Mouse (Mus musculus) midbrain, embryonic 16.5 days (tissue): ENCODE measurements around the gene Ccdc80. TPM values are rescaled to one million over a fixed set of nuclear protein-coding genes. Genes with fewer than 3 reads are reported as not detected.

Experiments used
- ATAC-seq: fragments of 200-750 bp; cut with Nextera tagmentation; 2 replicates; pipeline ENCODE4 v1.8.0; 2017; ENCODE audit warnings: moderate TSS enrichment
- H3K27ac ChIP-seq: fragments of 300-500 bp; sonication (generic); 2 replicates; pipeline ENCODE4 v1.5.1; 2014; ENCODE audit warnings: mild to moderate bottlenecking, low read length, mixed read lengths
- H3K27me3 ChIP-seq: fragments of 300-500 bp; sonication (generic); 2 replicates; pipeline ENCODE4 v1.6.1; 2014; ENCODE audit warnings: low read depth, low read length, mixed read lengths; ENCODE audit not compliant: control insufficient read depth, insufficient read depth
- H3K36me3 ChIP-seq: fragments of 300-500 bp; sonication (generic); 2 replicates; pipeline ENCODE4 v1.6.1; 2014; ENCODE audit warnings: mild to moderate bottlenecking, low read length, moderate library complexity, mixed read lengths; ENCODE audit not compliant: control insufficient read depth, insufficient read depth
- H3K4me1 ChIP-seq: fragments of 300-500 bp; sonication (generic); 2 replicates; pipeline ENCODE4 v1.6.1; 2014; ENCODE audit warnings: mild to moderate bottlenecking, low read length, mixed read lengths; ENCODE audit not compliant: control insufficient read depth, insufficient read depth
- H3K4me2 ChIP-seq: fragments of 300-500 bp; sonication (generic); 2 replicates; pipeline ENCODE4 v1.6.1; 2014; ENCODE audit warnings: mild to moderate bottlenecking, low read length, mixed read lengths
- H3K4me3 ChIP-seq: fragments of 300-500 bp; sonication (generic); 2 replicates; pipeline ENCODE4 v1.5.1; 2014; ENCODE audit warnings: low read depth, mild to moderate bottlenecking, low read length, moderate library complexity, mixed read lengths
- H3K9ac ChIP-seq: fragments of 300-500 bp; sonication (generic); 2 replicates; pipeline ENCODE4 v1.6.1; 2014; ENCODE audit warnings: low read depth, low read length, mixed read lengths
- H3K9me3 ChIP-seq: fragments of 300-500 bp; sonication (generic); replicated peaks from 2 replicates; pipeline ENCODE4 v1.6.1; 2014; ENCODE audit warnings: mild to moderate bottlenecking, low read length, mixed read lengths; ENCODE audit not compliant: control insufficient read depth, poor library complexity, severe bottlenecking
- WGBS: fragments of 180-500 bp; shearing (Covaris S2); extraction: QIAGEN DNeasy Blood & Tissue Kit; methylation state at CpG from one replicate; pipeline ENCODE4 v1.1.7; 2014; 5-methylcytosine and 5-hydroxymethylcytosine counted together
- polyA plus RNA-seq: library from polyadenylated mRNA; unstranded; fragments of >200 nt; fragmentation: Nextera tagmentation; extraction: Ambion mirVana; gene quantifications from 2 replicates; pipeline ENCODE4 v1.2.1, GENCODE M21; 2015

Ccdc80 gene
- polyA plus RNA-seq, 1 experiment from 2014 or later = 8.2 TPM

GRCm38 (mm10) chr16:45088842-45089241 lies 4.4 kb upstream of the Ccdc80 start:
- Histone ChIP-seq H3K36me3 (no peaks in the 10 kb centered on the region), H3K4me3 (no peak overlapping the region), H3K27ac (no peak overlapping the region), H3K9me3 (no peaks in the 10 kb centered on the region), H3K27me3 (no peaks in the 10 kb centered on the region), H3K4me2 (no peak overlapping the region), H3K9ac (no peak overlapping the region), H3K4me1 (no peaks in the 10 kb centered on the region; the same call in 1 of the 2 replicates)
- 83% methylated on average over 1 of the region's 1 CpGs for WGBS
- no peak for ATAC-seq

- H3K36me3 ChIP-seq = no peaks in the 10 kb centered on the region
- peaks cover 3% of the 10 kb centered on the region; the same call in 1 of the 2 replicates for H3K4me1 ChIP-seq
- H3K9ac ChIP-seq = no peak overlapping the region
- WGBS = 12% methylated on average over 10 of the region's 10 CpGs
- peak; percentile 85 for ATAC-seq
- H3K4me3 ChIP-seq = no peak overlapping the region
- H3K27ac ChIP-seq = no peak overlapping the region
- H3K9me3 ChIP-seq = no peaks in the 10 kb centered on the region
- no peaks in the 10 kb centered on the region for H3K27me3 ChIP-seq
- no peak overlapping the region for H3K4me2 ChIP-seq
Observed at GRCm38 (mm10) chr16:45090005-45090404, 3.2 kb upstream of the Ccdc80 start.

GRCm38 (mm10) chr16:45094136-45094756 lies 1.0 kb downstream of the Ccdc80 start:
- H3K4me1 ChIP-seq = peaks cover 3% of the 10 kb centered on the region; the same call in 1 of the 2 replicates
- H3K4me2 ChIP-seq = peak overlapping the region; percentile 63
- H3K9me3 ChIP-seq = no peaks in the 10 kb centered on the region
- no peaks in the 10 kb centered on the region for H3K27me3 ChIP-seq
- WGBS = 7% methylated on average over 9 of the region's 9 CpGs
- peak overlapping the region; percentile 58; the same call in 1 of the 2 replicates for H3K9ac ChIP-seq
- H3K4me3 ChIP-seq = peak overlapping the region; percentile 35
- H3K36me3 ChIP-seq = no peaks in the 10 kb centered on the region
- no peak overlapping the region for H3K27ac ChIP-seq
- ATAC-seq = peak; percentile 65; the same call in 1 of the 2 replicates

GRCm38 (mm10) chr16:45095030-45095429 lies 1.8 kb downstream of the Ccdc80 start:
- Histone ChIP-seq H3K9me3 (no peaks in the 10 kb centered on the region), H3K27ac (no peak overlapping the region), H3K36me3 (no peaks in the 10 kb centered on the region), H3K4me1 (peaks cover 3% of the 10 kb centered on the region; the same call in 1 of the 2 replicates), H3K4me2 (no peak overlapping the region), H3K9ac (no peak overlapping the region), H3K27me3 (no peaks in the 10 kb centered on the region), H3K4me3 (no peak overlapping the region)
- WGBS = 94% methylated on average over 13 of the region's 13 CpGs
- no peak for ATAC-seq

- H3K4me1 ChIP-seq = peaks cover 3% of the 10 kb centered on the region; the same call in 1 of the 2 replicates
- no peaks in the 10 kb centered on the region for H3K9me3 ChIP-seq
- no peak overlapping the region for H3K9ac ChIP-seq
- H3K27ac ChIP-seq = no peak overlapping the region
- H3K36me3 ChIP-seq = no peaks in the 10 kb centered on the region
- no peak overlapping the region for H3K4me2 ChIP-seq
- WGBS = 89% methylated on average over 26 of the region's 26 CpGs
- H3K4me3 ChIP-seq = no peak overlapping the region
- H3K27me3 ChIP-seq = no peaks in the 10 kb centered on the region
- ATAC-seq = no peak; the same call in 1 of the 2 replicates
Observed at GRCm38 (mm10) chr16:45095561-45096482, 2.6 kb downstream of the Ccdc80 start.

GRCm38 (mm10) chr16:45097467-45097866 lies 4.3 kb downstream of the Ccdc80 start:
- no peak for ATAC-seq
- Histone ChIP-seq H3K4me3 (no peak overlapping the region), H3K9ac (no peak overlapping the region), H3K9me3 (no peaks in the 10 kb centered on the region), H3K4me1 (peaks cover 3% of the 10 kb centered on the region; the same call in 1 of the 2 replicates), H3K4me2 (no peak overlapping the region), H3K27ac (no peak overlapping the region), H3K27me3 (no peaks in the 10 kb centered on the region), H3K36me3 (no peaks in the 10 kb centered on the region)
- WGBS = 98% methylated on average over 2 of the region's 2 CpGs

- WGBS = 70% methylated on average over 10 of the region's 10 CpGs
- Histone ChIP-seq H3K4me2 (no peak overlapping the region), H3K9me3 (no peaks in the 10 kb centered on the region), H3K36me3 (no peaks in the 10 kb centered on the region), H3K4me3 (no peak overlapping the region), H3K27ac (no peak overlapping the region), H3K4me1 (peaks cover 3% of the 10 kb centered on the region; the same call in 1 of the 2 replicates), H3K9ac (no peak overlapping the region), H3K27me3 (no peaks in the 10 kb centered on the region)
- ATAC-seq = no peak
Observed at GRCm38 (mm10) chr16:45098186-45098885, 5.1 kb downstream of the Ccdc80 start.

GRCm38 (mm10) chr16:45098886-45099210 lies 5.6 kb downstream of the Ccdc80 start:
- no peak overlapping the region for H3K4me3 ChIP-seq
- no peak for ATAC-seq
- no peak overlapping the region for H3K27ac ChIP-seq

More at GRCm38 (mm10) chr16:45098886-45099210, 5.6 kb downstream of the Ccdc80 start:
- Histone ChIP-seq H3K4me2 (no peak overlapping the region), H3K9me3 (no peaks in the 10 kb centered on the region), H3K9ac (no peak overlapping the region), H3K27me3 (no peaks in the 10 kb centered on the region), H3K4me1 (peaks cover 3% of the 10 kb centered on the region; the same call in 1 of the 2 replicates), H3K36me3 (no peaks in the 10 kb centered on the region)
- 71% methylated on average over 6 of the region's 6 CpGs for WGBS
